Mouse (Mus musculus): ENCODE results near the gene Msx3. TPM values are rescaled to one million over a fixed set of nuclear protein-coding genes. Genes with fewer than 3 reads are reported as not detected.

Gene Msx3
- polyA plus RNA-seq, 1 experiment = not detected

DNA sequence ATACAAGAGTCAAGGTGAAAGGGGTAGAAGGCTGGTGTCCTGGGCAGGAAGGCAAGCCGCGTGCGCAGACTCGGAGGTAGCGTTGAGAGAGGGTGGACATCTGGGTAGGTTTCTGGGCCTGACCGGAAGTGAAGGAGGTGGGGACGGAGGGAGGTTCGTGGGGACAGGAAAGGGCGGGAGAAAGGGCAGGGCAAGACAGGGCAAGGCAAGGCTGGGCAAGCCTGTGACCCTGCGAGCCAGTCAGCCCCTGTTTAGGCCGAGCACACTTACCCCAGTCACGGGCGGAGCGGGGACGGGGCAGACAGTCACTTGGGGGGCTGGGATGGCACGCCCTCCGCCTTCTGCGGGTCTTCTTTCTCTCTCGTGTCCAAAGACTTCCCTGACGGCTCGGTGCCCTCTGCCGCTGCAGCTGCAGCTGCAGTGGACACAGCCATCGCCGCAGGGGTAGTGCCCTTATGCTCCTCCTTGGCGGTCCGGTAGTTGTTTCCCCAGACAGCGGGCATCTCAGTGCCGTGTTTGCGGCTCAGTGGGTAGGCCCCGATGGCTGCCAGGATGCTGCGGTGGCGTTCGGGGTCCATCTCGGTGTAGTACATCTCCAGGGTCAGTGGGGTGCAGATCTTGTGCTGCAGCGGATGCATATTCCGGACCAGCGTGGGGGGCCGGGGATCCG is 21.3 kb upstream of the Msx3 start:
- H3K27ac ChIP-seq (ENCODE audit: insufficient read depth, low read length) = no peak overlapping the region
- no peaks in the 10 kb centered on the region for H3K27me3 ChIP-seq (ENCODE audit: control insufficient read depth, insufficient read depth, low read length, poor library complexity, severe bottlenecking)
- H3K9me3 ChIP-seq (replicated peaks; ENCODE audit: control insufficient read depth, insufficient read depth, low read length, poor library complexity, severe bottlenecking) = no peaks in the 10 kb centered on the region
- H3K4me3 ChIP-seq (ENCODE audit: low read depth, low read length) = peak overlapping the region; percentile 62
- H3K36me3 ChIP-seq (ENCODE audit: control insufficient read depth, insufficient read depth, low read length, poor library complexity, severe bottlenecking) = no peaks in the 10 kb centered on the region
- peak; percentile 20 for TF ChIP-seq POLR2A (IDR thresholded peaks at IDR 0.05; ENCODE audit: insufficient read depth, low read length)
- TF ChIP-seq CTCF (IDR thresholded peaks at IDR 0.05; ENCODE audit: low read depth, low read length) = no peak
- 0 out of 2 replicates have a peak, but pooled peaks have one; percentile 28 for TF ChIP-seq EP300 (IDR thresholded peaks at IDR 0.05; ENCODE audit: insufficient read depth, low read depth, low read length)
- H3K9ac ChIP-seq (ENCODE audit: low read depth, poor library complexity, severe bottlenecking) = peak overlapping the region; percentile 44
- no peaks in the 10 kb centered on the region for H3K4me1 ChIP-seq (ENCODE audit: control insufficient read depth, insufficient read depth, low read length)

DNA sequence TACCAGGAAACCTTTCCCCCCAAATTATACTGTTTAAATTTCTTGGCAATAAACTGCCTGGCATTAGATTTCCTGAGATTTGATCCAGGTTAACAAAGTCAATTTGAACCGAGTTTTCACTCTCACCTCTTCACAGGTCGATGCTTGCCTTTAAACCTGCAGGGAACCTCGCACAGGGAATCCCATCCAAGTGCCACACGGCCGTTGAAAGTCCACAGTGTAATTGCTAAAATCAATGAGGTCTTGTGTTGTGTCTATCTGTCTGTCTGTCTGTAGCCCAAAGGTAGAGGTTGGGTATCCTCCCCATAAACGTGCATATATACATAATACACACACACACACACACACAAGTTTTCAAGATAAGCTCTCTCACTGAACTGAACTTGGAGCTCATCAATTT is 18.5 kb upstream of the Msx3 start:
- no peaks in the 10 kb centered on the region for H3K27me3 ChIP-seq (ENCODE audit: control insufficient read depth, insufficient read depth, low read length, poor library complexity, severe bottlenecking)

GRCm38 (mm10) chr7:140063092-140063491 is 14.2 kb upstream of the Msx3 start:
- Histone ChIP-seq H3K27ac (ENCODE audit: insufficient read depth, low read length) (no peak overlapping the region), H3K4me3 (ENCODE audit: low read depth, low read length) (no peak overlapping the region), H3K36me3 (ENCODE audit: control insufficient read depth, insufficient read depth, low read length, poor library complexity, severe bottlenecking) (no peaks in the 10 kb centered on the region), H3K9me3 (replicated peaks; ENCODE audit: control insufficient read depth, insufficient read depth, low read length, poor library complexity, severe bottlenecking) (no peaks in the 10 kb centered on the region), H3K9ac (ENCODE audit: low read depth, poor library complexity, severe bottlenecking) (no peak overlapping the region), H3K4me1 (ENCODE audit: control insufficient read depth, insufficient read depth, low read length) (no peaks in the 10 kb centered on the region), H3K27me3 (ENCODE audit: control insufficient read depth, insufficient read depth, low read length, poor library complexity, severe bottlenecking) (peaks cover 10% of the 10 kb centered on the region)
- peak; percentile 73 for TF ChIP-seq CTCF (IDR thresholded peaks at IDR 0.05; ENCODE audit: low read depth, low read length)
- TF ChIP-seq POLR2A (IDR thresholded peaks at IDR 0.05; ENCODE audit: insufficient read depth, low read length) = no peak
- TF ChIP-seq EP300 (IDR thresholded peaks at IDR 0.05; ENCODE audit: insufficient read depth, low read depth, low read length) = no peak

More for the DNA sequence above, 18.5 kb upstream of the Msx3 start:
- no peaks in the 10 kb centered on the region for H3K36me3 ChIP-seq (ENCODE audit: control insufficient read depth, insufficient read depth, low read length, poor library complexity, severe bottlenecking)
- no peaks in the 10 kb centered on the region for H3K9me3 ChIP-seq (replicated peaks; ENCODE audit: control insufficient read depth, insufficient read depth, low read length, poor library complexity, severe bottlenecking)
- no peak for TF ChIP-seq POLR2A (IDR thresholded peaks at IDR 0.05; ENCODE audit: insufficient read depth, low read length)
- no peak for TF ChIP-seq EP300 (IDR thresholded peaks at IDR 0.05; ENCODE audit: insufficient read depth, low read depth, low read length)
- TF ChIP-seq CTCF (IDR thresholded peaks at IDR 0.05; ENCODE audit: low read depth, low read length) = no peak
- no peak overlapping the region for H3K27ac ChIP-seq (ENCODE audit: insufficient read depth, low read length)
- no peak overlapping the region for H3K9ac ChIP-seq (ENCODE audit: low read depth, poor library complexity, severe bottlenecking)
- no peak overlapping the region for H3K4me3 ChIP-seq (ENCODE audit: low read depth, low read length)
- no peaks in the 10 kb centered on the region for H3K4me1 ChIP-seq (ENCODE audit: control insufficient read depth, insufficient read depth, low read length)

DNA sequence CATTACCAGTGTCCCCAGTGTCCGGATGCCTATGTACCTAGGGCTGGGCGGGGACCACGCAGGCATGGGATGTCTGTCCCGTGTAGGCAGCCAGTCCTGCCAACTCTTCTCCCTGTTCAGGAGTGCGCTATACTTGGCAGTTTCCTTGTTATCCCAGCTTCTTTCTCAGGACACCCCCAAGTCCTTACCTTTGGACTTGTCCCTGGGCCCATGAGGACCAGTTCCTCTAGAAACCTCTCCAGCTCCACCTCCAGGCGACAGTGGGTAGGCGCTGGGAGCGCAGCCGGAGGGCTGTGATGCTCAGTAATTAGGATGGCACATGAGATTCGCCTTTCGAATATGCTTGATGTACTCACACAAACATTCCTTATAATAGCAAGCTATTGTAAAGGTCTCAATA is 13.4 kb upstream of the Msx3 start:
- peaks cover 10% of the 10 kb centered on the region for H3K27me3 ChIP-seq (ENCODE audit: control insufficient read depth, insufficient read depth, low read length, poor library complexity, severe bottlenecking)
- no peak overlapping the region for H3K4me3 ChIP-seq (ENCODE audit: low read depth, low read length)
- no peak overlapping the region for H3K27ac ChIP-seq (ENCODE audit: insufficient read depth, low read length)
- TF ChIP-seq EP300 (IDR thresholded peaks at IDR 0.05; ENCODE audit: insufficient read depth, low read depth, low read length) = no peak
- no peak for TF ChIP-seq POLR2A (IDR thresholded peaks at IDR 0.05; ENCODE audit: insufficient read depth, low read length)
- peak; percentile 52 for TF ChIP-seq CTCF (IDR thresholded peaks at IDR 0.05; ENCODE audit: low read depth, low read length)
- no peaks in the 10 kb centered on the region for H3K4me1 ChIP-seq (ENCODE audit: control insufficient read depth, insufficient read depth, low read length)
- H3K9ac ChIP-seq (ENCODE audit: low read depth, poor library complexity, severe bottlenecking) = no peak overlapping the region
- no peaks in the 10 kb centered on the region for H3K36me3 ChIP-seq (ENCODE audit: control insufficient read depth, insufficient read depth, low read length, poor library complexity, severe bottlenecking)
- H3K9me3 ChIP-seq (replicated peaks; ENCODE audit: control insufficient read depth, insufficient read depth, low read length, poor library complexity, severe bottlenecking) = no peaks in the 10 kb centered on the region

DNA sequence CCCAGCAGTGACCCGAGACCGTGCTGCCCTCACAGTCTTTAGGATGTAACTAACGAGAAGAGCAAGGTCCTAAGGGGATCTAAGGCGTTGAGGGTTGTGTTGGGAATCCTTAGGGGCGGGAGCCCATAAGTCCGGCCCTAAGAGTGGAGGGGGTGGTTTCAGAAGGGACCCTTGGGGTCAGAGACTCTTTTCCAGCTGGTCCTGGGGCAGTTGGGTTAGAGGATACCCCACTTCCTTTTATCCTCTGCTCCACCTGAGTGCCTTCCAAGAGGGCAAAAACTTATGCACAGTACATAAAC is 12.9 kb upstream of the Msx3 start:
- H3K4me3 ChIP-seq (ENCODE audit: low read depth, low read length) = peak overlapping the region; percentile 23; the same call in 1 of the 2 replicates
- no peaks in the 10 kb centered on the region for H3K9me3 ChIP-seq (replicated peaks; ENCODE audit: control insufficient read depth, insufficient read depth, low read length, poor library complexity, severe bottlenecking)
- H3K9ac ChIP-seq (ENCODE audit: low read depth, poor library complexity, severe bottlenecking) = no peak overlapping the region
- no peak overlapping the region for H3K27ac ChIP-seq (ENCODE audit: insufficient read depth, low read length)
- no peak for TF ChIP-seq EP300 (IDR thresholded peaks at IDR 0.05; ENCODE audit: insufficient read depth, low read depth, low read length)
- no peak for TF ChIP-seq CTCF (IDR thresholded peaks at IDR 0.05; ENCODE audit: low read depth, low read length)
- TF ChIP-seq POLR2A (IDR thresholded peaks at IDR 0.05; ENCODE audit: insufficient read depth, low read length) = no peak
- H3K4me1 ChIP-seq (ENCODE audit: control insufficient read depth, insufficient read depth, low read length) = no peaks in the 10 kb centered on the region
- H3K27me3 ChIP-seq (ENCODE audit: control insufficient read depth, insufficient read depth, low read length, poor library complexity, severe bottlenecking) = peaks cover 10% of the 10 kb centered on the region
- no peaks in the 10 kb centered on the region for H3K36me3 ChIP-seq (ENCODE audit: control insufficient read depth, insufficient read depth, low read length, poor library complexity, severe bottlenecking)

GRCm38 (mm10) chr7:140060936-140061831 is 12.3 kb upstream of the Msx3 start:
- no peaks in the 10 kb centered on the region for H3K9me3 ChIP-seq (replicated peaks; ENCODE audit: control insufficient read depth, insufficient read depth, low read length, poor library complexity, severe bottlenecking)
- H3K27me3 ChIP-seq (ENCODE audit: control insufficient read depth, insufficient read depth, low read length, poor library complexity, severe bottlenecking) = peaks cover 10% of the 10 kb centered on the region
- peak overlapping the region; percentile 23 for H3K4me3 ChIP-seq (ENCODE audit: low read depth, low read length)
- no peaks in the 10 kb centered on the region for H3K4me1 ChIP-seq (ENCODE audit: control insufficient read depth, insufficient read depth, low read length)
- no peaks in the 10 kb centered on the region for H3K36me3 ChIP-seq (ENCODE audit: control insufficient read depth, insufficient read depth, low read length, poor library complexity, severe bottlenecking)
- no peak overlapping the region for H3K27ac ChIP-seq (ENCODE audit: insufficient read depth, low read length)
- H3K9ac ChIP-seq (ENCODE audit: low read depth, poor library complexity, severe bottlenecking) = no peak overlapping the region
- TF ChIP-seq EP300 (IDR thresholded peaks at IDR 0.05; ENCODE audit: insufficient read depth, low read depth, low read length) (peak; percentile 65; the same call in 1 of the 2 replicates), POLR2A (IDR thresholded peaks at IDR 0.05; ENCODE audit: insufficient read depth, low read length) (no peak), CTCF (IDR thresholded peaks at IDR 0.05; ENCODE audit: low read depth, low read length) (no peak)

All from ES-Bruce4 (cell line).